Mouse (Mus musculus) kidney, postnatal 14 days (tissue): ENCODE data around the gene Hist1h2ad.
A peak's percentile ranks its signal among the peaks of the same experiment; 100 is the strongest.
"Not testable (repeated sequence)": the region's sequence is repeated elsewhere in the genome, so short reads cannot be mapped to it uniquely, and the experiment has no call there.

ENCODE experiments used
- DNase-seq: peaks from one replicate; pipeline ENCODE4 v3.0.0; 2022; ENCODE audit warnings: mixed read lengths

The Hist1h2ad gene

DNA sequence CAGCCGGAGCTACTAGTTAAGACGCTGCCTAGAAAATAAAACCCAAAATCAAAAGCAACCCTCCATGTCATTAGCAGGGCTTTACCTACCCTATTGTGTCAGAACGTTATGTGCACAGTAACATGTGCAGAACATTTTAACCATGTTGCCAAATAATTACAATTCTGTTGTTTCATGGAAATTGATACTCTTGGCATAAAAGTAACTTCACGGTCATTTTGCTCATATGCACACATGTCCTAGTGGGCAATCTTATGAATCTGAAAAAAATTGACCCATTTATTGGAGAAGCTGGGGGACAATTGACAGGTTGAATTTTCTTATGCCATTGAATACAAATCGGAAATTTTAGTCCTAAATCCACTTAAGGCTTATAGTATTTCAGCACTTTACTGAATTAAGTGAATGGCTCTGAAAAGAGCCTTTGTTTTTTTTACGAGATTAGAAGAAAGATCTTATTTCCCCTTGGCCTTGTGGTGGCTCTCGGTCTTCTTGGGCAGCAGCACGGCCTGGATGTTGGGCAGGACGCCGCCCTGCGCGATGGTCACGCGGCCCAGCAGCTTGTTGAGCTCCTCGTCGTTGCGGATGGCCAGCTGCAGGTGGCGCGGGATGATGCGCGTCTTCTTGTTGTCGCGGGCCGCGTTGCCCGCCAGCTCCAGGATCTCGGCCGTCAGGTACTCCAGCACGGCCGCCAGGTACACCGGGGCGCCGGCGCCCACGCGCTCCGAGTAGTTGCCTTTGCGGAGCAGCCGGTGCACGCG lies 3.7 kb upstream of the Hist1h2ad start:
- DNase-seq: not testable (repeated sequence)

DNA sequence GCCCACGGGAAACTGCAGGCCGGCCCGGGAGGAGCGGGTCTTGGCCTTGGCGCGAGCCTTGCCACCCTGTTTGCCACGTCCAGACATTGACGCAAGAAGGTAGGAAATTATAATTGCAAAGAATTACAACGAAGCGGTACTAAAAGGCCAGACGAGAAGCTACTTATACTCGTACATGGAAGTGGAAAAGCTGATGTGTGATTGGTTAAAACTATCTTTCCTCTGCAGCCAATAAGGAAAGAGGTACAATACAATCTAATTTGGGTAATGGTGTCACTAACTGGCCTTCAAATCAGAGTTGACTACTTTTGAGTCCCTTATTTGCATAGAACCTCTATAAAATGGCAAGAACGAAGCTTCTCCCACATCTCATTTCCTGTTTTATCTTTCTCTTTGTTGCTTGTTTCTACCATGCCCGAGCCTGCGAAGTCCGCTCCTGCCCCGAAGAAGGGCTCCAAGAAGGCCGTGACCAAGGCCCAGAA lies 3.1 kb upstream of the Hist1h2ad start, which contains the start of the genes Hist1h2ae and Hist1h2bg:
Gene Hist1h2ae (minus strand): TSS at position 199 of the 482 bp plus-strand sequence.
Gene Hist1h2bg (plus strand): TSS at position 375 of the 482 bp plus-strand sequence.
- peak; percentile 76 for DNase-seq

DNA sequence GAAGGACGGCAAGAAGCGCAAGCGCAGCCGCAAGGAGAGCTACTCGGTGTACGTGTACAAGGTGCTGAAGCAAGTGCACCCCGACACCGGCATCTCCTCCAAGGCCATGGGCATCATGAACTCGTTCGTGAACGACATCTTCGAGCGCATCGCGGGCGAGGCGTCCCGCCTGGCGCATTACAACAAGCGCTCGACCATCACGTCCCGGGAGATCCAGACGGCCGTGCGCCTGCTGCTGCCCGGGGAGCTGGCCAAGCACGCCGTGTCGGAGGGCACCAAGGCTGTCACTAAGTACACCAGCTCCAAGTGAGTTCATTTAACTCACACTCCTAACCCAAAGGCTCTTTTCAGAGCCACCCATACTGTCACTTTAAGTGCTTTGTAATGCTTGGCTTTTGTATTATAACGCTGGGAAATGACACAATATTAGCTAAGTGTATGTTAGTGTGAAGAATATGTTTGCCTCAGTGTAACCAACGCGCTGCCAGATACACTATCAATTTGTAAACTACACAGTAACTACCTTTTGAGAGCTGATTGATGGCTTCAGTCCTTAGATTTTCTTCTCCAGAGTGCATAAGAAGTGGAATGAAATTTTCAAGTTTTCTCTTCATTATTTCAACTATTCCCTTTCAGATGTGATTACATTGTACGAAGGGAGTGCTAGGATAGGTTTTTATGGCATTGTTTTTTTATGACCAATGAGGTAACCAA lies 2.5 kb upstream of the Hist1h2ad start:
- DNase-seq: not testable (repeated sequence)

DNA sequence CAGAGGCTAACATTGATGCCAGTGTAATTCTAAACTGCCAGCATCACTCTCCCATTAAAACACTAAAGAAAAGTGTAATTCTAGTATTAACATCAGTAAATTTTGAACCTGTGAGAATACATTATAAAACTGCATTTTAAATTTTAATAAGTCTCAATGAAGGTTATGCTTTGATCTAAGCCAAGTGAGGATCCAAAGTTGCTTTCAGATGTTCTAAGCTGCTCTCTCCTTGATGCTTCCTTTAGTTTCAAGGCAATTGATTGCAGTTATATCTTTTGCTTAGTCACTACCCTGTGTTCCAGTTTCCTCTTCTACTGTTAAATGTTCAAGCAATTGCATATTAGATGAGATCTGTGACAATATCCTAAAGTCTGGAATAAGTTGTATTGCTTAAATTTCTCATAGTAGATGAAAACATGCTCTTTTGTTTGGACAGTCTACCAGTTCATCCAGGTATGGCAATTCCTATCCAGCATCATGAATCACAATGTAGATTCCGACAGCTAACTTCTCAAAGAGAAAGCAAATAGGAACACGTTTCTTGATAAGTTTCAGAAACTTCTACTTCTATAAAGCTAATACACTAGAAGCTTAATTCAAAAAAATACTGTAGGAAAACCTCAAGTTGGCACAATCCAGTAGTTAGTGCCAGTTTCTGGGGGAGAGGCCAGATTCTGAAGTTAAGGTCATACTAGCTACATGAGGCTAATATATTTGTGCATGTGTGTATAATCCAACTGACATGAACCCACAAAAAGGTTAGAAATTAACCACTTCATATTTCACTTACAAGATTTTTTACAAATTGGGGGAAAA lies 1.8 kb upstream of the Hist1h2ad start:
- no peak for DNase-seq

DNA sequence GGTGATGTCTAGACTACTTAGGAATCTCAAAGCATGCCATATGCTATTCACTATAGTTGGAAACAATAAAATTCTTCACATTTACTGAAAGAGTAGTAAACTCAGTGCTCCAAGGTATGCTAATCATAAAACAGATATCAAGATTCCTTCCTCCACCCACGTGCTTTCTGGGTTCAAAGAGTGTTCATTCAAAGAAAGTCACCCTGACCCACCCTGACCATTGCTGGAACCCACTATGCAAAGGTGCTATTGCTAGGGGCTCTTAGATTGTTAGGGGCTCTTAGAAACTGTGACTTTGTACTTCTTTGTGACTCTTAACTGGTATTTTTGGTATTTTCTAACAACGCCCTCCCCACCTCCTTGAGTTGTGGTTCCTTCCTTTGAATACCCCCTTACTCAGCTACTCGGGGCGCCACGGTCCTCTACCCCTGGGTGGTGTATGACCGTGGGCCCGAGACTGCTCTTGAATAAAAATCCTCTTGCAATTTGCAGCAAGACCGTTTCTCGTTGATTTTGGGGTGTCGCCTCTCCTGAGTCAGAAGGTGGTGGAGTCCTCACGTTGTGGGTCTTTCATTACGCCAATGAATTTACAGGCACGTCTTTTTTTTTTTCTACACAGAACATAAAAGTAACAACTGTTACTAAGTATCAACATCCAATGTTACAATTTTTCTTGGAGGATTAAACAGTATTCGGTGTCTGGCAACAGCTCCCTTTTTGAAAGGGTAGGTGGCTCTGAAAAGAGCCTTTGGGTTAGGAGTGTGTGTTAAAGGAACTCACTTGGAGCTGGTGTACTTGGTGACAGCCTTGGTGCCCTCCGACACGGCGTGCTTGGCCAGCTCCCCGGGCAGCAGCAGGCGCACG lies 915 bp upstream of the Hist1h2ad start:
- not testable (repeated sequence) for DNase-seq

DNA sequence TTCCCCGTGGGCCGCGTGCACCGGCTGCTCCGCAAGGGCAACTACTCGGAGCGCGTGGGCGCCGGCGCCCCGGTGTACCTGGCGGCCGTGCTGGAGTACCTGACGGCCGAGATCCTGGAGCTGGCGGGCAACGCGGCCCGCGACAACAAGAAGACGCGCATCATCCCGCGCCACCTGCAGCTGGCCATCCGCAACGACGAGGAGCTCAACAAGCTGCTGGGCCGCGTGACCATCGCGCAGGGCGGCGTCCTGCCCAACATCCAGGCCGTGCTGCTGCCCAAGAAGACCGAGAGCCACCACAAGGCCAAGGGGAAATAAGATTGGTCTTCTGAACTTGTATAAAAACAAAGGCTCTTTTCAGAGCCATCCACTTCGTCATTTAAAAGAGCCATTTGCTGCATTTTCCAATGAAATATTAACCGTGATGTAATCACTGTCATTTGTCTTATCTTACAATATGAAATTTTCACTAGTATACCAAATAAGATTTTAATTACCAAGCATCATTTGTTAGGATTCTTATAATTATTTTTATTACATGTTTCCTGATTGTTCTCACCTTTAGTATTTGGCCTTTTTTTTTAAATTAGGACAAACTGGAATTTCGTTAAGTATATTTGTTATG lies 477 bp downstream of the Hist1h2ad start:
- not testable (repeated sequence) for DNase-seq

DNA sequence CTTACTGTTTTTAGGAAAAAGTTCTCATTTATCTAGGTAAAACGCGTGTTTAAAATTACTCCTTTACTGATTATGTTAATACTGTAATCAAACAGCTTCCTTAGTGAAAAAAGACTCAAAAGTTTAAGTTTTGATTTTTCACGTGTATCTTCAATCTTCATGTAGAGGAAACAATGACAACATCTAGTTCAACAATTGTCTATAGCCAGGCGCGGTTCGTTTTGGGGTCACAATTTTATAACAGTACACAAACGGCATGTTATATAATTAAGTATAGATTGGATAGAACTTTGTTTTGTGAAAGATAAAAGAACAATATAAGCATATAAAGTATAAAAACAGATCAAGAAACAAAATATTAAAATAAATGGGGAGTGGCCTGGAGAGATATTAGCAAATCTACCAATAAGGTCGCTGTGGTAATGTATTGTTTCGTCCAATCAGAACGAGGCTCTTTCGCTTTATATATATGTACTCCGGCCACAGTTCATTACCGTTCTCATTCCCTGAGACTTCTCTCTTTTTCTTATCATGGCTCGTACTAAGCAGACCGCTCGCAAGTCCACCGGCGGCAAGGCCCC lies 1.2 kb downstream of the Hist1h2ad start, which contains the start of gene Hist1h3d:
Gene Hist1h3d (plus strand): TSS at position 493 of the 581 bp plus-strand sequence.
- DNase-seq: peak; percentile 73

DNA sequence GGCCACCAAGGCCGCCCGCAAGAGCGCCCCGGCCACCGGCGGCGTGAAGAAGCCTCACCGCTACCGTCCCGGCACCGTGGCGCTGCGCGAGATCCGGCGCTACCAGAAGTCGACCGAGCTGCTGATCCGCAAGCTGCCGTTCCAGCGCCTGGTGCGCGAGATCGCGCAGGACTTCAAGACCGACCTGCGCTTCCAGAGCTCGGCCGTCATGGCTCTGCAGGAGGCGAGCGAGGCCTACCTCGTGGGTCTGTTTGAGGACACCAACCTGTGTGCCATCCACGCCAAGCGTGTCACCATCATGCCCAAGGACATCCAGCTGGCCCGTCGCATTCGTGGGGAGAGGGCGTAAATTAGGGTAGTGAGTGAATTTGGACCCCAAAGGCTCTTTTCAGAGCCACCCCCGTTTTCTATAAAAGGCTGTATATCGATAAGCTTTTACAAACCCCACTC lies 1.7 kb downstream of the Hist1h2ad start:
- DNase-seq: not testable (repeated sequence)

DNA sequence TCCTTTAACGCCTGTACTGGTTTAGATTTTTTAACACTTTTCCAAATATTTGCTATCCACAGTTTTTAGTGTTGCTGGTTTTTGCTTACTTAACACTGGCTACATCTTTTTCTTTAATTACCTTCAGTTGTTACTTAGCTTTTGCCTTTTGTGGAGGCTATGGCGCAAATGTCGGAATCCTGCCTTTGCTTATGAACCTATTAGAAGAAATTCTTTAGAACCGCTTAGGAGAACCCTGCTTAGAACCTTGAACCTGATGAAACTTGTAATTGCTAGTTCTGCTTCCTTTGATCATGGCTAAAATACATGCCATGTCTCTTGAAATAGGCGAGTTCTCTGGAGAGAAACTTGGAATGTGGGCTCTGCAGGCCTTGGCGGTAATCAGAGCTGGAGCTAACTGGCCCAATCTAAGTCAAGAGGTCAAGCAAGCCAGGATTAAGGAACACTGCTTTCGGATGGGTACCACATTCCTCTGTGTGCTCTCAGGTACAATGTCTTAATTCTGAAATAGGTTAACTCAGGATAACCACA lies 2.2 kb downstream of the Hist1h2ad start:
- DNase-seq: no peak

DNA sequence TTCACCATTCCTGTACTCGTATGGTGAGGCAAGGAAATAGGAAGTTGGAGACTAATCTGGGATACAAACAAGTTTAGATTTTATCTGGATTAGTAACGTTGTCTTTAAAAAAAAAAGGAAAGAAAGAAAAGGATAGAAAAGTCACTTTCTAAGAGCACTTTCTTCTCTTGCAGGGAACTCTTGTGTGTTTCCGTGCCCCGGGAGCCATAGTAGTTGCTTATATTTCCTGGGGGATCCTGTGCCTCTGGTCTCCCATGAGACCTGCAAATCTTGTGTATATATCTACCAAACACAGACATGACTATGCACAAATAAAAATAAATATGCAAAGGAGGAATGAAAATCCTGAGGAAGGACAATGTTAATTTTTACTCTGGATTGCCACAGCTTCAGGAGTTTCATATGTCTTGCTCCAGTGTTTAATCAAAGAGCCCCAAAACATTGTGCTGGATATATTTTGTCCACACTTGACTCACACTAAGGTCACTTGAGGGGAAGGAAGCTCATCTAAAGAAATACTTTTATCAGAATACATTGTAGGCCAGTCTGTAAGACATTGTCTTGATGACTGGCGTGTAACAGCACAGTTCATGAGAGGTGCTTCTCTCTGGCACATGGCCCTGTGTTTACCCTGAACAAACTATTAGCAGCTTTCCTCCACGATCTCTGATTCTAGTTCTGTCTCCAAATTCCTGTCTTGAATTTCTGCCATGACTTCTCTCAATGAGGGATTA lies 2.9 kb downstream of the Hist1h2ad start:
- no peak for DNase-seq

DNA sequence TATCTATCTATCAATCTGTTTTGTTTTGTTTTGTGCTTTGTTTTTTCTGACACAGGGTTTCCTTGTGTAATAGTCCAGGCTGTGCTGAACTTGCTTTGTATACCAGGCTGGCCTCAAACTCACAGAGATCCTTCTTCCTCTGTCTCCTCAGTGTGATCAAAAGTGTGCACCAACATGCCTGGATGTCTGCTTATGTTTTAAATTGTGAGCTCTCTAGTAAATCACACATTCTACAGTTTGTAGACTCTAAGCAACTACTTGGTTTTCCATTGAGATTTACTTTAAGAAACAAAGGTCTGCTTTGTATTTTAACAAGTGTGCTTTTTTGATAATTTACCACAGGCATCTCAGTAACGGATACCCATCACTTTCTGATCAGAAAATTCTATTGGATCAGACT lies 3.7 kb downstream of the Hist1h2ad start:
- DNase-seq: no peak

DNA sequence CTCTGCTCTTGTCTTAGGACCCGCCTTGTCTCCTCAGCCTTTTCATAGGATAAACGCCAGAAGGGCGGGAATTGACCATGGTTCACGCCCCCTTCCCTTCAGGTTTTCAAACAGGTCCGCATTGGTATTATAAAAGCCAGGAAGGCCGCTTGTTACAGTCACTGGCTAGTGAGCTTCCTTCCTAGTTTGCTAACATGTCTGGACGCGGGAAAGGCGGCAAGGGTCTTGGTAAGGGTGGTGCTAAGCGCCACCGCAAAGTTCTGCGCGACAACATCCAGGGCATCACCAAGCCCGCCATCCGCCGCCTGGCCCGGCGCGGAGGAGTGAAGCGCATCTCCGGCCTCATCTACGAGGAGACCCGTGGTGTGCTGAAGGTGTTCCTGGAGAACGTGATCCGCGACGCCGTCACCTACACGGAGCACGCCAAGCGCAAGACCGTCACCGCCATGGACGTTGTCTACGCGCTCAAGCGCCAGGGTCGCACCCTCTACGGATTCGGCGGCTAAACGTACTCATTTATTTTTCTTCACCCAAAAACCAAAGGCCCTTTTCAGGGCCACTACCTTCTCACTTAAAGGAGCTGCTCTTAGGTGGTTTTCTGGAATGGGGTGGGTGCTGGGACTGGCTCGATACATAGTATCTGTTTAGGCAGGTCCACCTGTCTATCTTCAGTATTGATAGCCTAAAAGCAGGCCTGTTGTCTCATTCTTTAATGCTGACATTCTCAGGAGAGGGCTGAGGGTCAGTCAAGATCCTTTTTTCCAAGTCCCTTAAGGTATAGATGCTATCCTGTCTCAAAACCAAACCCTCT lies 7.4 kb downstream of the Hist1h2ad start, which contains the start of gene Hist1h4d:
Gene Hist1h4d (plus strand): TSS at position 191 of the 811 bp plus-strand sequence.
- DNase-seq: peak; percentile 97

DNA sequence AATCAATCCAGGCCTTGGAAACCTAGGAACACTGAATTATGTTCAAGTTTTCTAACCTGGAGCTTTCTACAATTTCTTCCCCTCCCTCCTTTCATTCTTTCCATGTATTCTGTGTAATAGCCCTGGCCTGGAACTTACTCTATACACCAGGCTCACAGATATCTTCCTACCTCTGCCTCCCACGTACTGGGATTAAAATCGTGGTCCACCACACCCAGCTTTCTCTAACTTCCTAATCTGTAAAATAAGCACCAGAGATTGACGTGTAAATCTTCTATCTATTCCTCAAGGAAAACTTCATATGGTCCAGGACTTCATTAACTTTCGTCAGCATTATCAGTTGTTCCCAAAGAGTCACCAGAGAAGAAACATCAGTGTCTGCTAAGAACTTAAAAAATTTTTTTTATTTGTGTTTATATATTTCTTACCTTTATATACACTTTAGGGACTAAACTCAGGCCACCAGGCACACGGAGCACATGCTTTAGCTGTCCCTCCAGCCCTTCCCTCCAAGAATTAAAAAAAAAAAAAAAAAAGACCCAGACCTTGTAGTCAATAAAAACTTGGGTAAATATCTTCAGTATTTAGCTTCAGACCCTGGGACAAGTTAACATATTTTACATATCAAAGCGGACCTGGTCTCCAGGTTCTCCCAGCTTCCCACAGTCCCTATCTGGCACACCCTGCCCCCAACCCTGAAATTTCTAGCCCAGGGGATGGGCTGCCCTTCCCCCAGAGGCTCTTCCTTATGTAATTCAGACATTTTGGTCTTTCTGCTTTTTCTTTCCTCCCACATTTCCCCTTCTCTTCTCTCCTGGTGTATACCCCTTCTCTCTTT lies 8.3 kb downstream of the Hist1h2ad start:
- DNase-seq: no peak

DNA sequence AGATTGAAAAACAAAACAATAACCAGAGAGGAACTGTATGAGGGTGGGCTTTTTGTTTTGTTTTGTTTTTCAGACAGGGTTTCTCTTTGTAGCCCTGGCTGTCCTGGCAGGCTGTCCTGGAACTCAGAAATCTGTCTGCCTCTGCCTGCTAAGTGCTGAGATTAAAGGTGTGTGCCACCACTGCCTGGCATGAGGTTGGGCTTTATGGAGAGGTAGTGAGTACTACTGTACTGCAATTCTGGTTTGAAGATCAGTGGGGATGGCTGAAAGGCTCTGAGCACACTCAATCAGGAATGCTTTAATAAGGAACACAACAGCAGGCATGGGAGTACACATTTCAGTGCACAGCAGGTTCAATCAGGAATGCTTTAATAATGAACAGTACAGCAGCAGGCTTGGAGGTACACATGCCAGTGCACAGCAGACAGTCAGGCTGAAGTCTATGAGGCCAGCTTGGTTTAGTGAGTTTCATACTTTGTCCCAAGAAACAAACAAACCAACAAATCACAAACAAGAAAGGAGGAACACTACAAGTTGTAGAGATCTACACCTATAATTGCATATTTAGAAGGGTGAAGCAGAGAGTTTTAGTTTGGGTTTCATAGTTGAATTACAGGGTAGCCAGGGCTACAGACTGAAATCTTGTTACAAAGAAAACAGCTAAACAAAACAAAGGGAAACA lies 9.3 kb downstream of the Hist1h2ad start:
- no peak for DNase-seq

DNA sequence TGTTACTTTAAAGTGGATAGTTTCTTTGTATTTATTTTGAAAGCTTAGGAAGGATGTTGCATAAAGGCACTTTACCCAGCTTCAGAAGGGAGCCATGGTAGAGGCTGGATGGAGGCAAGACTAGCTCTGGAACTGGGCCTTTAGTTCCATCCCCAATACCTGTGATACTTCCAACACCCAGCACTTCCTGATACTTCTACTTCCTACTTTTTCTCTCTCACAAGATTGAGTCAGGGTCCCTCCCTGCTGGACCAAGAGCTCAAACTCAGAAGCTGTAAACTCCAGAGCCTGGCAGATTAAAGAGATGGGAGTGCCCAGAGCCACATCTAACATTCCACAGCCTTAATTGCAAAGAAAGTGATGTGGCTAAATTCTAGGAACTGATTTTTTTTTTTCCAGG lies 10.2 kb downstream of the Hist1h2ad start:
- DNase-seq: no peak

DNA sequence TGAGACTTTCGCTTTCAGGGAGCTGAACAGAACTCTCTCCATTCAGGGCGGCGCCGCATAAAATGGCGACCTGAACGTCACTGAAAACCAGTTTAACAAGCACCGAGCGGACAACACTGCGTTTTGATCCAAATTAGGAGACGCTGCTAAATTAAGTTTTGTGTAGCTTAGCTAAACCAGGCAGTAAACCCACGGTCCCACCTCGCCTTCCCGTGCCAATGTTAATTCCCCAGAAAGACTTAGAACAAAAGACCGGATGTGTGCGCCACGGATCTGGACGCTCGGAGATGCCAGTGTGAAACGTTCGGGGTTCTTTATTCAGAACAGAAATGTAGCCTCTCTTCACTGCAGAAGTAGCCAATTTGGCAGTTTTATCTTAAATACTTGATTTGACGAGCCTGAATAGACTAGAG lies 10.9 kb downstream of the Hist1h2ad start:
- peak; percentile 76 for DNase-seq

DNA sequence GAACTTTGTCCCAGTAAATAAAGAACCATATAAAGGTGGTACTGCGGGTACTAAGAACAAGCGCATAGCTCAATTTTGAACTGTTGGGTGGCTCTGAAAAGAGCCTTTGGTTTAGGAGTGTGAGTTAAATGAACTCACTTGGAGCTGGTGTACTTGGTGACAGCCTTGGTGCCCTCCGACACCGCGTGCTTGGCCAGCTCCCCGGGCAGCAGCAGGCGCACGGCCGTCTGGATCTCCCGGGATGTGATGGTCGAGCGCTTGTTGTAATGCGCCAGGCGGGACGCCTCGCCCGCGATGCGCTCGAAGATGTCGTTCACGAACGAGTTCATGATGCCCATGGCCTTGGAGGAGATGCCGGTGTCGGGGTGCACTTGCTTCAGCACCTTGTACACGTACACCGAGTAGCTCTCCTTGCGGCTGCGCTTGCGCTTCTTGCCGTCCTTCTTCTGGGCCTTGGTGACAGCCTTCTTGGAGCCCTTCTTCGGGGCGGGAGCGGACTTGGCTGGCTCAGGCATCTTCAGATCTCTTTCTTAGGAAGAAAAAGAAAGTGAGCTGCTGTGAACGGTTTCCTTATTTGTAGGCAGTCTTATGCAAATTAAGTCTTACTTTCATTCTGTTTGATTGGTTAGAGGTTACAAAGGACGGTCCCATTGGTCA lies 11.4 kb downstream of the Hist1h2ad start:
- DNase-seq: peak; percentile 81
